Mouse (Mus musculus) lung, postnatal 0 days (tissue): ENCODE data around the gene Acbd4.

Experiments used
- CTCF ChIP-seq: IDR thresholded peaks from 2 replicates; pipeline ENCODE4 v1.5.1; 2016; ENCODE audit warnings: antibody characterized with exemption, mild to moderate bottlenecking
- EP300 ChIP-seq: IDR thresholded peaks from 2 replicates; pipeline ENCODE4 v1.6.1; 2016; ENCODE audit warnings: antibody characterized with exemption, mild to moderate bottlenecking, control low read depth

- TF ChIP-seq CTCF (no peak), EP300 (0 out of 2 replicates have a peak, but pooled peaks have one; percentile 6)
These were observed 39.8 kb downstream of the Acbd4 start for GRCm38 (mm10) chr11:103141101-103141943.
